Mouse (Mus musculus) frontal cortex, postnatal 25 days (tissue): ENCODE measurements around the gene 2900092C05Rik.

ENCODE experiments used
- DNase-seq, 2 experiments: peaks; one replicate each; pipeline ENCODE4 v3.0.0; 2022; ENCODE audit warnings: low spot score in 2 of 2

The 2900092C05Rik gene

GRCm38 (mm10) chr7:12512217-12512616 is at the start of gene 2900092C05Rik:
Gene 2900092C05Rik, plus strand, starts transcription at chr7:12512517.
- DNase-seq: no peak

- peak; percentile 74 to 76 for DNase-seq
Measured at GRCm38 (mm10) chr7:12478158-12479008, 33.9 kb upstream of the 2900092C05Rik start, which contains the start of gene Zfp606. Gene Zfp606, plus strand, starts transcription at chr7:12478293.

- no peak for DNase-seq
Measured at GRCm38 (mm10) chr7:12479009-12479346, 33.3 kb upstream of the 2900092C05Rik start.

- DNase-seq: no peak
Measured at GRCm38 (mm10) chr7:12479525-12479924, 32.8 kb upstream of the 2900092C05Rik start.

GRCm38 (mm10) chr7:12483771-12484170 is 28.5 kb upstream of the 2900092C05Rik start:
- DNase-seq: no peak

DNA sequence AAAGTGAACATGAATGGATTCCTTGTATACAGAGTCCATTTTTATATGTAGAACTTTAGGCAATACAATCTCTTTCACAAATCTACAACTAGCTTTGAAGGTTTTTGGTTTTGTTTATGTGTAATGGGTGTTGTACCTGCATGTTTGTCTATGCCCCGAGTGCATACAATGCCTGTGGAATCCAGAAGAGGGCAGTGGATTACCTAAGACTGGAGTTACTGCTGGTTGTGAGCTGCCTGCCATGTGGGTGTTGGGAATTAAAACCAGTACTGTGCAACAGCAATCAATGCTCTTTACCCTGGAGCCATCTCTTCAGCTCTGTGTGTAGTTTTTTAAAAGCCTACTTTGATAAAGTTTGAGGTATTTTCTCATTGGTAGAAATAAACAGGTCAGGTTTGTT is 26.4 kb upstream of the 2900092C05Rik start:
- DNase-seq: no peak

- no peak for DNase-seq
Measured at GRCm38 (mm10) chr7:12486691-12487090, 25.6 kb upstream of the 2900092C05Rik start.

- DNase-seq: no peak
Measured at GRCm38 (mm10) chr7:12510913-12511312, 1.4 kb upstream of the 2900092C05Rik start.
